Mouse (Mus musculus) adrenal gland, postnatal 14 days (tissue): ENCODE data around the gene Gpx3. TPM values are rescaled to one million over a fixed set of nuclear protein-coding genes. Genes with fewer than 3 reads are reported as not detected.
"Not testable (repeated sequence)": the region's sequence is repeated elsewhere in the genome, so short reads cannot be mapped to it uniquely, and the experiment has no call there.

Experiments
- DNase-seq: peaks from one replicate; pipeline ENCODE4 v3.0.0; 2021; ENCODE audit warnings: mixed read lengths
- long read RNA-seq, 2 experiments: library from polyadenylated mRNA; stranded (forward); transcript quantifications; one replicate each; pipeline ENCODE4 v2.0.0; 2021
- total RNA-seq: library from RNA; stranded (reverse); gene quantifications from 2 replicates; pipeline ENCODE4 v1.2.3, GENCODE M21; 2021

Gene Gpx3
- total RNA-seq = 308 and 532 TPM in 2 replicates
- long read RNA-seq, experiment 1, transcript Gpx3-201 (5 exons, 1,594 nt) = major isoform, 576 of 672 reads
- long read RNA-seq, experiment 1, partial matches to known transcripts = 84 of 672 reads
- long read RNA-seq, experiment 1, other reads (novel, unspliced or antisense) = 11 of 672 reads
- long read RNA-seq, experiment 2, transcript Gpx3-201 (5 exons, 1,594 nt) = major isoform, 352 of 452 reads
- long read RNA-seq, experiment 2, partial matches to known transcripts = 90 of 452 reads
- long read RNA-seq, experiment 2, other reads (novel, unspliced or antisense) = 9 of 452 reads

DNA sequence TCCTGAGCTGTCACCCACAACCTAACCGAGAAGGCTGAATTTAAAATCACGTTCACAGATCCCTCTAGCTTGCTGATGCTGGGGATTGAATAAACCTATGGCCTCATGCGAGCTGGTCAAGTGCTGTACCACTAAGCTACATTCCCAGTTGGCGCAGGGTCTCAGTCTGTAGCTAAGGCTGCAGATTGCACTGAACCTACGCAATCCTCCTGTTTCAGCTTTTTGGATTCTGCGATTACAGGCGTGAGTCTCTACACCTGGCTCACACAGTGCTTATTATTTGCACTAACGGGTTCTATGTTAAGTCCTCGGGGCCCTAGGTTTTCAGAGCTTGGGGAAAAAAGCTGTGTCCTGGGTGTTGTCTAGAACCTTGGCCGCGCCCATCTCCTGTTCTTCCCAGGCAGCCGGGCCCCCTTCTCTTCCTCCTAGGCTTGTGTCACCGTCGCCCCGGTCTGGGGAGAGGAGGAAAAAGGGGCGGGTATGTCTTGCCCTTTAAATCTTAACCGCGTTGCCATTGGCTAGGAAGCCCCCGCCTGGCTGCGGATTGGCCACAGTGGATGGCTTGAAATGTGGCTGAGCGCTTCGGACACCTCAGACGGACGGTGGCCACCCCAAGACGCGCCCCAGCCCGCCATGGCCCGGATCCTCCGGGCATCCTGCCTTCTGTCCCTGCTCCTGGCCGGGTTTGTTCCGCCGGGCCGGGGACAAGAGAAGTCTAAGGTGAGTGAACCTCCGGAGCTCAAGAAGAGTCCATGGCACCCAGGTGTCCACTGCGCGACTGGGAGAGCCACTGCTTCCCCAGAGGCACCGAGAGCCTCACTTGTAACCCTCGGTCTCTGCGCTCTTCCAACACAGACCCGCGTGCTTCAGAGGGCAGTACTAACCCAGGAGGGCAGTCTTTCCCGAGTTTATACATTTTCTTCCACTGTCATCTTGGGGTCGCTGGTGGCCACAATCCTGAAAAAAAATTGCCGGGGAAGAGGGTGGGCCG, at the start of gene Gpx3:
Gene Gpx3, plus strand, starts transcription at position 121 of the 991 bp plus-strand sequence.
- peak; percentile 86 for DNase-seq

- DNase-seq = not testable (repeated sequence)
These were observed 43.4 kb upstream of the Gpx3 start for GRCm38 (mm10) chr11:54858880-54859279.

- peak; percentile 52 for DNase-seq
These were observed 42.7 kb upstream of the Gpx3 start for GRCm38 (mm10) chr11:54859322-54860165.

GRCm38 (mm10) chr11:54860256-54861038, 41.8 kb upstream of the Gpx3 start, which contains the start of gene Lyrm7:
Lyrm7 (minus strand) TSS chr11:54860916.
- DNase-seq = peak; percentile 97

DNA sequence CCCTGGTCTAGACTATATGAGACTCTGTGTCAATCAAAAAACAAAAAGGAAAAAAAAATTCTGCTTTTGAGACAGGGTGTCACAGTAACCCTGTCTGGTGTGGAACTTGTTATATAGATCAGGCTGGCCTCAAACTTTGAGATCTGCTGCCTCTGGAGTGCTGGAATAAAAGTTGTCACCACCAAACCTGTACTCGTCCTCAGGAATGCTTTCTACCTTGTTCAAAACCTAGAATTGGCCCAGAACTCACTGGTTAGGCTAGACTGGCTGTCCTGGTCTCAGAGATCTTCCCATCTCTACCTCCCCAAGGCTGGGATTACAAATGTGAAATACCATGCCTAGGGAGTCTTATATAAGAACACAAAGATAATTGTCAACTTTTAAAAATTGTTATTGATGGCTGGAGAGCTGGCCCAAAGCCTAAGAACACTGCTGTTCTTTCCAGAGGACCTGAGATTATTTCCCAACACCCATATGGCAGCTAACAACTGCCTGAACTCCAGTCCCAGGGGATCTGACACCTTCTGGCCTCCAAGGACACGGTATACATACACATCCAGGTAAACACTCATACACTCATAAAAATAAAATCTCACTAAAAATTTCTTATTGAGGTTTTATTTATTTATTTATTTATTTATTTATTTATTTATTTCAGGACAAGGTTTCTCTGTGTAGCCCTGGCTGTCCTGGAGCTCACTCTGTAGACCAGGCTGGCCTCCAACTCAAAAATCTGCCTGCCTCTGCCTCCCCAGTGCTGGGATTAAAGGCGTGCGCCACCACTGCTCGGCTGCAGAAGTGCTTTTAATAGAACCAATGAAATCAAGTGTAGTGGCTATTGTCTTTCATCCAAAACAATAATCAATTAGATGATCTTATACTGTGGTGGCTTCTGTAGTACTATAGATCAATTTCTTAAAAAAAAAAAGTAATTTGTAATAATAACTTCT, 40.5 kb upstream of the Gpx3 start:
- no peak for DNase-seq

DNA sequence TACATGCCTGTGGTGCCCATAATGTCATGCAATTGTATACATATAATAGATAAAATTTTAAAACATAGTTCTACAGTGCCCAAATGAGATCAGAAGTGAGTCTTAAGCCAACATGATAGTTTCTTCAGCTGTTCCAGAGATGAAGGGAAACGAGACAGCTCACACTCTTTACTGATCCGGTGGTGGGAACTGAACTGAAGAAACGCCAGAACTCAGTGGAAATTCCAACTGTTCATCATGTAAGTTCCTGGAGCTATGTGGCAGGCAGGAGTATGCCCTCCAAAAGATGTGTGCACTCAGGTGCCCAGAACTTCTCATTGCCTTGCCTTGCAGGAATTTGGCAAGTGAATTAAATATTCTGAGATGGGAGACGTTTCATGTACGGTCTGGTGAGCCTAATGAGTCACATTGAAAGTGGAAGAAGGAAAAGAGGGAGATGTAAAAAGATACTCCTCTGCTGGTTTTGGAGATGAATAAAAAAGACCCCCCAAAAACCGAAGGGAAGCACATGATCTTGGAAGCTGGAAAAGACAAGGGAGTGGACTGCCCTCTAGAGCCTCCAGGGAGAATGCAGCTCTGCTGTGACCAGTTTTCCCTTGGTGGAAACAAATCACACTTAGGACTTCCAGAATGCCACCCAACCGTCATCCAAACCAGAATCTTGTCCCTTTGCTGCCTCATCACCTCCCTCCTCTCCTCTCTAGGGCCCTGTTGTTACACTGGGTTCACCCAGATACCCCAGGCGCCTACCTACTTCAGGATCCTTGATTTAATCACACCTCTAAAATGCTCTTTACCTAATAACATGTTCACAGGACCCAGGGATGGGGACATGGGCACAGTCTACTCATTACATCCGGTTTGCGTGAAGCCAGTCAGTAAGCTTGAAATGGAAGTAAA, 39.4 kb upstream of the Gpx3 start:
- peak; percentile 42 for DNase-seq

DNA sequence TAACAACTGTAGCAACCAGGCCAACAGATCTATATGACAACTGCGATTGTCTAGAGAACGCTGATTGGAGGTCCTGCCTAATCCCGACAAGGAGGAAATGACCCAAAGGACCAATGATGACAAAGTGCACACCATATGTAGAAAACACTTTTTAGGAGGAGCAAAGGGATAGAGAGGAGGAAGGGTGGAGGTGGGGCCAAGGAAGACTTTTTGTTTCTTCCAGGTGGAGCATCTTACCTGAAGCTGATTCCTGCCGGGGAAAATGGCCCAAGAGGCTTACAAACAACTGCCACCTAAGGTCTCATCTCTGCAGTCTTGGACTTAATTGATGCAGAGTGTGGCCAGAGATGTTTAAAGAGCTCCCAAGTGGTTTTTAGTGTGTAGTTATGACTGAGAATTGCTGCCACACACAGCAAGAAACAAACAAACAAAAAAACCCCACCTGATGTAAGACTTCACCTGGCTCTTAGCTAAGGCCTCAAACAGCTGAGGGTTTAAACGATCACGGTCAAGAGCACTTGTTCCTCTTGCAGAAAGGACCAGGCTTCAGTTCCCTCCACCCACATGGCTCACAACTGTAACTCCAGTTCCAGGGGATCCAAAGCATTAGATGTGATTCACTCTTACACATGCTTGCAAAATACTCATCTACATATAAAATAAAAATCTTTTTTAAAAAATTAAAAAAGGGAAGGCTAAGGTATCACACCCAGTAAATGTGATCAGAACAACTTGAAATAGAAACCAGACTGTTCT, 36.7 kb upstream of the Gpx3 start:
- DNase-seq = no peak

DNA sequence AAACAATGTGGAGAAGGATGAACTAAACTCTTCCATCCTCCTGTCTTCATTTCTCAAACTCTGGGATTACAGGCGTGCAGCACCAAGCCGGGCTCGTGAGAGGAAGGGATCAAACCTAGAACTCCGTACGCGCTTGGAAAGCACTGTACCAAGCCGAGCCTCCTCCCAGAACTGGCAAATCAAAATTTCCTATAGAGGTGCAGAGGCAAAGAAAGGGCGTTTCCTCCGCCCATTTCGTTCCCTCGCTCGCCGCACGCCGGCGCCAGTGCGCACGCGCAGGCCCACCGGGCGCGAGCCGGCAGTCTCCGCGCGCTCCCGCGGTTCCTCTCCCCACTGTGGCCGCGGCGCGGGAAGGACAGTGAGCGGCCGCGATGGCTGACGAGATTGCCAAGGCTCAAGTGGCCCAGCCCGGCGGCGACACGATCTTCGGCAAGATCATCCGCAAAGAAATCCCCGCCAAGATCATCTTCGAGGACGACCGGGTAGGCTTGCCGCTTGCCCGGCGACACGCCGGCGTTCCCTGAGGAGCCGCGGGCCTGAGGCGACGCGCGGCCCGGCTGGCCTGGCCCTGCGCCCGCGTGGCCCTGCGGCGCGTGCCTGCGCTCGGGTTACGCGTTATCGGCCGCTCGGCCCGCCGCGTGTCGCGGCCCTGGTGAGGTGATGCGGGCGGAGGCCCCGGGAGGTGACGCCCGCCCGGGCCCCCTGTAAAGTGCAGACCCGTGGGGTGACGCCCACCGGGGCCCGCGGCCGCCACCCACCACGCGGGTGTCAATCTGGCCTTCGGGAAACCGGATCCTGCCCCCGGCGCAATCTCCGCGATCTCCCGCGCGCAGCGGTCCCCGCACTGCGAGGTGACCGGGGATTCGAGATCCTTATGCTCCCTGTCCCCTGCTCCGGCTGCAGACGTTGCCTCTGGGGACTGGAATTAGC, 35.9 kb upstream of the Gpx3 start, which contains the start of gene Hint1:
Gene Hint1, plus strand, starts transcription at position 265 of the 930 bp plus-strand sequence.
- peak; percentile 95 for DNase-seq

DNA sequence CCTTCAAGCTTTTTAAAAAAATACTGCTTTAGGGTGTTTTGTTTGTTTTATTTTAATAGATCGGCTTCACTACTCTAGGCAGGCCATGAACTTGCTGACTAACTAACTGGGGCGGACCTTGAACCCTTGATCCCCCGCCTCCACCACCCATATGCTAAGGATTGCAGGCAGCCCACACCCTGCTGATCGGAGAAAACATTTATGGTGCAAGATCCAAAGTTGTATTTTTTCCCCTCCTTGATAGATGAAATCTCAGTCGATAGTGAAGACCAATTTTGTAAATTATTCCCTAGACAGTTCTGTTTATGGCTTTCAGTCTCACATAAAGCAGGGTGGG, 35.2 kb upstream of the Gpx3 start:
- peak; percentile 60 for DNase-seq

- DNase-seq = no peak
These were observed 34.3 kb upstream of the Gpx3 start for GRCm38 (mm10) chr11:54867903-54868434.

DNA sequence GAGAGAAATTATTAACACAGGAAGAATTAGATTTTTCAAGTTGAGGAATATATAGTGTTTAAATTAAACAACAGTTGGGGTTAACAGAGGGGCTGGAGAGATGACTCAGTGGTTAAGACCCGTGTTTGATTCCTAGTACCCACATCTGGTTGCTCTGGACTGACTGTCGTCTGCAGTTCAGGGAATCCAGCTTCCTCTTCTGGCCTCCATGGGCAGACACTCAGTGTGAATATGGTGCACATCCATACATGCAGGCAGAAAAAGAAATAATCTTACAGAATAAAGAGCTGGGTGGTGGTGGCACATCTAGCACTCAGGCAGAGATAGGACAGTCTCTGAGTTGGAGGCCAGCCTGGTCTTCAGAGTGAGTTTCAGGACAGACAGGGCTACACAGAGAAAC, 33.8 kb upstream of the Gpx3 start:
- no peak for DNase-seq

DNA sequence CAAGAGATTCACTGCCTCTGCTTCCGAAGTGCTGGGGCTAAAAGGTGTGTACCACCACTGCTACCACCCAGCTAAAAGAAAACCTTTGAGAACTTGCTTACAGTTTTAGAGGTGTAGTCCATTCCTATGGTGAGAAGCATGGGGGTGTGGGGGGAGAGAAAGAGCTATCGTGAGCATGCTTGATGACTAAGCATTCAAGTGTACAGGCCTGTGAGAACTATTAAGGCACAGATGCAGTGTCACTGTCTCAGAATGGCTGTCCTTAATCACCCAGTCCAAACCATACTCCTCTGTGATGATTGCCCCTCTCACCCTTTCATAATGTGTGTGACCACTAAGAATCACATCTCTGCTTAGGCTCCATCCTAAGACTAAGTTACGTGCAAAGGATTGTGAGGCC, 32.9 kb upstream of the Gpx3 start:
- DNase-seq = no peak

DNA sequence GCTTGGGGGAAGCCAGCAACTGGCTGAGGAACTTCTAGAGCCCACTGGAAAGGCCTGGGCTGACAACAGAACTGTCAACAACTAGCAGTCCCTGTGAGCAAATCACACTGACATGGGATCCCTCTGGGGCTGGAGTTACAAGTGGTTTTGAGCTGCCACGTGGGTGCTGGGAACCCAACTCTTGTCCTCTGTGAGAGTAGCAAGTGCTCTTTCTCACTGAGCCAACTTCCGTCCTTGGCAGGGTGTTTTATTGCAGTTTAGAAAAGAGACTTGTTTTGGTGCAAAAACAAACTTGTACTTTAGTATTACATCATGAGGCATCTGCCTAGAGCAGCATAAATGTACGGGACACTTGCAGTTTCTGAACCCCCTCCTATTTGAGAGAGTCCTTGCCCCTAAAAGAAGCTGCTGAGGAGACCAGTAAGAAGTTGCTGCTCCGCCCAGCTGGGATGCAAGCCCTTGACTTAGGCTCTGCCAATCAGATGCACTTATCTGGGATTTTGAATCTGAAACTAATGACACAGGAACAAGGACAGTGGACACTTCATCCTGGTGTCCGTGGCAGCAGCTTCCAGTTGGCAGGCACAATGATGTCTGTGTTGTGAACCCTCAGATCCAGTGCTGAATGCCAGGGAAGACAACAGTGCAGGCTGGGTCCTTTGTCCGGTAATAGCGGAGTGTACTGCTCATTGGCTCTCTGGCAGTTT, 30.3 kb upstream of the Gpx3 start:
- peak; percentile 67 for DNase-seq

- DNase-seq = no peak
These were observed 26.2 kb upstream of the Gpx3 start for GRCm38 (mm10) chr11:54876031-54876430.

DNA sequence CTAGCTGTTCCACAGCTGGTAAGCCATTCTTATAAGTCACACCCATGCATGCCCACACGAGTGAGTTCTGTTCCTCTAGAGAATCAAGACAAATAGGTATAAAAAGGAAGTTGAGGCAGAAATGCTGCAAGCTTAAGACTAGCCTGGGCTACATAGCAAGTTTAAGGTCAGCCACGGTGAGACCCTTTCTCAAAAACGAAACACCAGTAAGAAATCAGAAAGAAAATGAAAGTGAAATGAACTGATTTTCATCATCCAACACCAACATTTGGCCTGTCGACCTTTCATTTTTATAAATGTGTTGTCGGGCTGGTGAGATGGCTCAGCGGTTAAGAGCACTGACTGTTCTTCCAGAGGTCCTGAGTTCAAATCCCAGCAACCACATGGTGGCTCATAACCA, 23.4 kb upstream of the Gpx3 start:
- no peak for DNase-seq

DNA sequence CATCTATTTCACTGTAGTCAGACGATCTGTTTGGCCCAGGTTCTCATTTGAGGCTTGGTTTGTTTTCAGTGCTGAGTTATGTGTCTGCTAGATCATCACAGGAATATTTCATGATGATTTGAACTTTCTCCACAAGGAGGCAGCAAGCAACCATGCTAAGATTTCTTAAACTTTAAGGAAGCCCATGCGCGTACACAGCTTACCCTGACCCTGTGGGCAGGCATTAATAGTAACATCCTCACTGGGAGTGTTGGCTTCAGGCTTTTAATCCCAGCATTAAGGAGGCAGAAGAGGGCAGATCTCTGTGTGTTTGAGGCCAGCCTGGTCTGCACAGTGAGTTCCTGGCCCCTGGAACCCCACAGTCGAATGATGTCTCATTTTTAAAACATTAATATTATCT, 22.8 kb upstream of the Gpx3 start:
- DNase-seq = peak; percentile 66
